Mouse (Mus musculus): ENCODE measurements around the gene Fbxo42.
"Not testable (repeated sequence)": the region's sequence is repeated elsewhere in the genome, so short reads cannot be mapped to it uniquely, and the experiment has no call there.

Fbxo42 gene

DNA sequence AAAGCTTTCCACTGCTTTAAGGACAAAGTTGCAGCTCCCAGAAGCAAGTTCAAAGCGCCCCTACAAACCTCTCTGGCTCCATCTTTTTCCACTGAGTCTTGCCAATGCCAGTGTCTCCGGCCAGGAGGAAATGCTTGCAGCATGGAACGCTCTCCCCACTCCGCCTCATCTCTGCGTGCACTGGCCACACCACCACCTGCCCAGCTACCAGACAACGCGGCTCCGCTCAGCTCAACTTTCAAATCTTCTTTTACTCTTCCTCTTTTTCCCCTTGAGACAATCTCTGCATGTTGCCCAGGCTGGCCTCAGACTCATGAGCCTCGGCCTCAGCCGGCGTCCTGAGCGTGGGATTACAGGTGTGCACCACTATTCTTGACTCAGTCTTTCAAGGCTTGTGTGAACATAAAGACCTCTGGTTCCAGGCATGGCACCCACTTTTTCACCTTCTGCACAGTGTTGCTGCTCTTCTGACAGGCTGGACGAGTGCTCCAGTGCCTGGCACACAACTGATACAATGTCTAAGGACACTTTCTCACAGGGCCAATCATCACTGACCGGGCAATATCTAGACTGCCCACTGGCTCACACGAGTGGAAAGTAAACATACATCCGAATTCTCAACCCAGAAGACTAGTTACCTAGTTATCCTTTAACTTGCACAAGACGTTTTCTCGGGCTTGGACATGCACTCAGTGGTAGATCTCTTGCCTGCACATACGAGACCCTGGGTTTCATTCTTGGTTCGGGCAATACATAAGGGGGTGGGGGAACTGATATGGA is 12.8 kb upstream of the Fbxo42 start:
- CTCF ChIA-PET, result interaction anchor here (1.0 to 1.2 kb wide), 2 partner anchors 13 to 14 kb away, joined by 3 to 6 read pairs; partner anchors contain the start of gene Fbxo42

DNA sequence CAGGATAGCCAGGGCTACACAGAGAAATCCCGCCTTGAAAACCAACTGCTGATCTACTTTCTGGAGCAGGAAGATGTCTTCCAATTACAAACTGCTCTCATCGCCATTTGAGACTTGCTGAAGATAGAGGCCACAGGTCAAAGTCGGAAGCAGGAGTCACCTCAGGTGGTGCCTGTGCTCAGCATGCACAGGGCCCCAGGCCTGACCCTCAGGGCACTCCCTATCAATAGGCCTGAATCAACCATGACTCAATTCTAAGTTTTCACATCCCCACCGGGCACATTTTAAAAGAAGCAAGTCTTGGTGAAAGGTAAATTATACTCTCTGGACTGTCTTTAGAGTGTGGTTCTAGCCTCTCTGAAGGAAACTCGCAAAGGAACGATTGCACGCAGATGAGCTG is 11.6 kb upstream of the Fbxo42 start:
- CTCF ChIA-PET, result interaction anchor here (1.2 kb wide), 1 partner anchor 15 kb away, joined by 6 read pairs; no protein-coding TSS in a partner anchor

DNA sequence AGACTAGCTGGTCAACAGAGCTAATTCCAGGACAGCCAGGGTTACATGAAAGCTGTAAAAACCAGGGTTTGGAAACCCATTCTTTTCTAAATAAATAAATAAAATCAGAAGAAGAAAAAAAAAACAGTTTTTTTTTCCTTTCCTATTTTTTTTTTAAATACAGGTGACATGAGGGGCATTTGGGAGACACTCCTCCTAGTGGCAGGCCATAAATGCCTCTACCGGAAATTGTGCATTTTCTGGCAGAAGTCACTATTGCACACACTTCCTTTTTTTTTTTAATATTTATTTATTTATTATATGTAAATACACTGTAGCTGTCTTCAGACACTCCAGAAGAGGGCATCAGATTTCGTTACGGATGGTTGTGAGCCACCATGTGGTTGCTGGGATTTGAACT is 10.0 kb upstream of the Fbxo42 start:
- CTCF ChIA-PET, result not testable (repeated sequence)

DNA sequence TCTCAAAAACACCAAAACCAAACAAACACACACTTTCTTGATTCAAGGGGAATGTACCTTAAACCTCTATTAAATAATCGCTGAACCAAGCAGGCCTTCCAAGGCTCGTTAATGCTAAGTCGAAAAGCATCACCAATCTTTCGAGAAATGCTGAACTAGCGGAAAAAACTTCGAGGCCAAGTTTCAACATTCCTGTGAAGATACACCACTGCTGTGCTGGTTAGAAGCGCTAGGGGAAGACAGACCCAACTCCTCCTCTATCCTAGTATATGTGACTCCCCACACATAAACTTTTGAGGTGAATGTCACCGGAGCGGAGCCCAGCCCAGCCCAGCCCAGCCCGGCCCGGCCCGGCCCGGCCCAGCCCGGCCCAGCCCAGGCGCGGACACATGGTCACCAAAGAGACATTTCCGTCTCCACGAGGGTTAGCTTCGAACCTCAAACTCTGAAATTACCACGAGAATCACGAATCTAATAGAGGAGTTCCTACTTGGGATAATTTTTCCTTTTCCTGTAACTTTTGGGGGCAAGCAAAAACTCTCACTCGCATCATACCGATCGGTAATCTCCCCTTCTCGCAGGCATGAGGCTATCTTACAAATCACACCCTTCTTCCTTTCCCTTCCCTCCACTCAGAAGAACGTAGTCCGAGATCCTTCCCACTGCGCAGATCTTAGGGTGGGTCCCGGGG is 9.1 kb upstream of the Fbxo42 start:
- CTCF ChIA-PET, result no interaction called here

DNA sequence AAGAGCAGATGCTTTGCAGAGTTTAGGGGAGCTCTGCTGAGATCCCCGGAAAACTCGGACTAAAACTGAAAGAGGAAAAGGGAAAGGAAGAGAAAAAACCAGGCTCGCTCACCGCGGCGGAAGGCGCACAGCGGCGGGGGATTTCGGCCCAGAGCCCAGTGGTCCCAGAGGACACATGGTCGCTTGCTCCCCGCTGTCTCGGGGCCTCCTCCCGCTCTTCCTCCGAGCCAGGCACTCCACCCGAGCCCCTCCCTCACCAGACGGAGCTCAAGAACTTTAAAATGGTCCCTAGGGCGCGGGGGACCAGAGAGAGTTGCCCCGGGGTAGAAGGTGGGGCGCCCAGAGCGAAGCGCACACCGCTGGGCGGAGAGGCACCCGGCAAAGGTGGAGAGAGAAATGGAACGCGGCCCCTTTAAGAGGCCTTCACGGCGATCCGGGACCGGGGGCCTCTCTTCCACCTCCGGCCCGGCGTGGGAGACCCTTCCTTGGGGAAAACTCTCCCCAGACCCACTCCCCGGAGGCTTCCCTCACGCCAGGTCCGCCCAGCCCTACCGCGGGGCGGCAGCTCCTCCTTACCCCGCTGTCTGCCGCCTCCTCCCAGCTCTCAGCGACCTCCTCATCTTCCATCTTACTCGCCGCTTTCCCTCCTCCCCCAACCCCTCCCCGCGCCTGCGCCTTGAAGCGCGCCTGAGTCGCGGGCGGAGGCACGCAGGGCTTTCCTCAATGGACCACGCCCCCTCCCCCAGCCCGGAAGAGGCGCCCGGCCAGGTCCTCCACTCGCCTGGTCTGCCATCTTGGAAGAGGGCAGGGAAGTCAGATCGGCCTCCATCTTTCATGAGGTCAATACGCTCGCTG is 8.4 kb upstream of the Fbxo42 start, which contains the start of gene Szrd1:
TSS of gene Szrd1 (minus strand) at position 660 of the 855 bp plus-strand sequence.
- CTCF ChIA-PET, result interaction anchor here (0.6 kb wide), 1 partner anchor 60 kb away, joined by 4 read pairs; no protein-coding TSS in a partner anchor

DNA sequence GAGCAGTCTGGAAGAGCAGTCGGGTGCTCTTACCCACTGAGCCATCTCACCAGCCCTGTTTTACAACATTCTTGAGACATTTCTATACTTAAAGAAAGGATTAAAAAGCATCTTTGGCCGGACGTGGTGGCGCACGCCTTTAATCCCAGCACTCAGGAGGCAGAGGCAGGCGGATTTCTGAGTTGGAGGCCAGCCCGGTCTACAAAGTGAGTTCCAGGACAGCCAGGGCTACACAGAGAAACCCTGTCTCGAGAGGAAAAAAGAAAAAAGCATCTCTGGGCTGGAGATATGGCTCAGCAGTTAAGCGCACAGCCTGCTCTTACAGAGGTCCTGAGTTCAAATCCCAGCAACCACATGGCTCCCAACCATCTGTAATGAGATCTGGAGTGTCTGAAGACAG is 7.4 kb upstream of the Fbxo42 start:
- CTCF ChIA-PET, result interaction anchor here (0.6 kb wide), 1 partner anchor 118 kb away, joined by 5 read pairs; no protein-coding TSS in a partner anchor

DNA sequence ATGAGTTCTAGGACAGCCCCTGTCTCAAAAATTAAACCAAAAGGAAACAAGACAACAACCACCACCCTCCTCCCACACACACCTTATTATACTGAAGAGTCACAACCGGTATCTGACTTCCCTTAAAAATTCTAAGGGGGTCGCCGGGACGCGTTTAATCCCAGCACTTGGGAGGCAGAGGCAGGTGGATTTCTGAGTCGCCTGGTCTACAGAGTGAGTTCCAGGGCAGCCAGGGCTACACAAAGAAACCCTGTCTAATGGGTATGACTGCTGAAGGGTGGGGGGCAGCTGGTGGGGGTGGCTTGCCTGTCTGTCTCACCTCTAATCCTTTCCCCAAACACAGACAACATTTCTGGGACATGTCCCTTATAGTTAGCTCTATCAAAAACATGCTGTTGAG is 6.7 kb upstream of the Fbxo42 start:
- CTCF ChIA-PET, result no interaction called here

DNA sequence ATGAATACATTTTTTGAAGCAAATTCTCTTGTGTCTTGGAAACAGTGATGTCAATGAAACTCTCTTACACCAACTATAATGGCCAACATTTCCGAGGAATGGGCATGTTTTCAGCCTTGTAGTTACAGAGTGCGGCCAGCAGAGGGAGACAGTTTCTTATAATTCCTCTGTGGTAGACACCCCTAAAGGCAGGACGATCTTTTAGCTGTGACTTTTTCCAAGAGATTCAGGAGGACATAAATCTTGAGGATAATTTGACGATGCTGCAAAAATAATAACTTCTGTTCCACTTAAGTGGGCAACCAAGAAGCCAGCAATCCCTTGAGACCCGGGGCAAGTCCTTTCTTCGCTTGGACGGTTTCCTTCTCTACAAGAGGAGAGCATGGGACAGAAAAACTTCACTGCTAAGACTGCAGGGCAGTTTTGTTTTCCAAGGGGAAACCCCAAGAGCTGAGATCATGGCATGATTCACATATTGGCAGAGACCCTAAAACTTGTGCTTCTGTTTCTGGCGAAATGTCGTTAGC is 5.4 kb upstream of the Fbxo42 start:
- CTCF ChIA-PET, result no interaction called here

DNA sequence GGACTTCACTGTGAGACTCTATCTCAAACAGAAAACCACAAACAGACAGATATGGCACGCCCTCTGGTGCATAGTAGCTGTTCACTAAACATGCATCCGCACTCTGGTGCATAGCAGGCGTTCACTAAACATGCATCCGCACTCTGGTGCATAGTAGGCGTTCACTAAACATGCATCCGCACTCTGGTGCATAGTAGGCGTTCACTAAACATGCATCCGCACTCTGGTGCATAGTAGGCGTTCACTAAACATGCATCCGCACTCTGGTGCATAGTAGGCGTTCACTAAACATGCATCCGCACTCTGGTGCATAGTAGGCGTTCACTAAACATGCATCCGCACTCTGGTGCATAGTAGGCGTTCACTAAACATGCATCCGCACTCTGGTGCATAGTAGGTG is 2.6 kb upstream of the Fbxo42 start:
- CTCF ChIA-PET, result interaction anchor here (0.5 kb wide), 1 partner anchor 85 kb away, joined by 3 read pairs; the partner anchor contains the start of gene Crocc

DNA sequence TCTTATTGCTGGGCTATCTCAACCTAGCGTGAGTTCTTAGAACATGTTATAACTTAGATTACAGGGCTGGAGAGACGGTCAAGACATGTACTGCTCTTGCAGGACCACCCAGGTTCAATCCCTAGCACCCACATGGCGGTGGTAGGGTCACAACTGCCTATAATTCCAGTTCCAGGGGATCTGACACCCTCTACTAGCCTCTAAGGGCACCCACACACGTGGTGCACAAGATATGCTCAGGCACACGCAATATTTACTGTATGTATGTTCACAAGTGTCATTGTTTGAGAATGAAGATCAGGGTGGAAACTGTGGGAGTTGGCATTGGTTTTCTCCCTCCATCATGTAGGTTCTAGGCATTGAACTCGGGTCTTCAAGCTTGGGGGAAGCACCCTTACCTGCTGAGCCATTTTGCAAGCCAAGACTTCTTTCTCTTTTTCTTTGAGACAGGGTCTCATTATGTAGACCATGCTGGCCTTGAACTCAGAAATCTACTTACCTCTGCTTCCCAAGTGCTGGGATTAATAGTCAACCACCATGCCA is 1.2 kb upstream of the Fbxo42 start:
- CTCF ChIA-PET, result no interaction called here

DNA sequence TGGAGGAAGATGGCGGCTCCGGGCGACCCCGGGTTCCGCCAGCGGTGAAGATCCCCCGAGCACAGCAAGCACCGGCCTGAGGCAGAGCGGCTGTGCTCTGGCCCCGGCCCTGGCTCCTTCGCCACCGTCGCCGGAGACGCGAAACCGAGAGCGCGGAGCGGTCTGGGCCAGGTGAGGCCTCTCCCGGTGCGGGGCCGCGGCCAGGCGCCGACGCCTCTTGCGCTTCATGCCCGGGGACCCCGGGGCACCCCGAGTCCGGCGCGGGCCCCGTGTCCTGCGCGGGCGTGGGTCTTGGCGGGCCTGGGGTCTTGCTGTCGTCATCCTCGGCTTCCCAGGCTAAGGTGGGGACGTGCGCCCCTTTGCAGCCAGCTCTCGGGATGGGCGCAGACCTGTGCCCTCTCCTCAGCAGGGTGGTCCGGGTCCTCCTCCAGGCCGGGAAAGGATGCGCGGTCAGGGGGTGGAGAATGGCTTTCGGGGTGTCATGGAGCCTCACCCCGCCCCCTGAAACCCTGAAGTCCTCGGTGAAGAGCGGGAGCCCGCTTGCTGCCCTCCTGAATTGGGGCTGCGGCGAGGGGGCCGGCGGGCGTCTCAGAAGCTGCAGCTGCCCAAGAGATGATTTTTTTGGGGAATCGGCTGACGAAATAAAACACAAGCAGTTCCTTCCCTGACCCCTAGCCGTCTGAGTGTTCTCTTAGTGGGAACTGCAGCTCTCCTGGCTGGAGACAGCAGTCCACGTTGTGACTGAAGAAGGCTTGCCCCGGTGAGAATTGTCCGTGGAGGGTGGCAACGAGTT is 492 bp downstream of the Fbxo42 start:
- CTCF ChIA-PET, result interaction anchor here (1.3 kb wide), 2 partner anchors 11 to 13 kb away, joined by 3 read pairs; no protein-coding TSS in a partner anchor

DNA sequence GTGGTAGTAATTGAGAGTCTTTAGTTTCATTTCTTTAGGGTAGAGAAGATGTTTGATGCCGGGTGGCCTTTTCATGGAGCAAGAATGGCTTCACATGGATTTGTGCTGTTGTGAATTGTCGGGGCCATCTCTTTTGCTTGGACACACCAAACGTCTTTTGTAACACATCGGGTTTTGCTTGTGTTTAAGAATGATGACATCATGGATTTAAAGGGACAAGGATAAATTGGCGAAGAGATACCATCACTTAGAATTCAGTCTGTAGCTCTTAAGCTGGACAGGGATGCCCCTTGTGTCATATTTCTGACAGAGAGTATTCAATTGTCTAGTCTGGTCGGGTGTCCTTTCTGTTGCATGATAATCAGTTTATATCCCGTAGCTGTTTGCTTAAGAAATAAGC is 1.4 kb downstream of the Fbxo42 start:
- CTCF ChIA-PET, result interaction anchor here (0.5 to 1.3 kb wide), 2 partner anchors 10 to 1846 kb away, joined by 3 to 4 read pairs; no protein-coding TSS in a partner anchor

DNA sequence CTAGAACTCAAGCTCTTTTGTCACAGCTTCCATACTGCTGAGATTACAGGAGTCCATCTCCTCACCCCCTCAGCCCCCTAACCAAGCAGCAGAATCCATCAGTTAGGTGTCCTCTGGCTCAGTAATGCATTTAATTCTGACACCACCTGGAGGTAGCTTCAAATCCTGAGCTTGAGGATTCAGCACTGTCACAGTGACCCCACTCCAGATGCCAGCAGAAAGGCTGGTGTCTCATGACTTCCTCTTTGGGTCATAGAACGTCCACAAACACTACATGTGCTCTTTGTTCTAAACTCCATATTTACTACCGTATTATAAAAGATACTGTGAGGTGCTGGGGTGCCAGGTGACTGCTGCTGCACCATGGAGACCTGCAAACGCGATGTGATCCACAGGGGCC is 9.8 kb downstream of the Fbxo42 start:
- CTCF ChIA-PET, result no interaction called here

DNA sequence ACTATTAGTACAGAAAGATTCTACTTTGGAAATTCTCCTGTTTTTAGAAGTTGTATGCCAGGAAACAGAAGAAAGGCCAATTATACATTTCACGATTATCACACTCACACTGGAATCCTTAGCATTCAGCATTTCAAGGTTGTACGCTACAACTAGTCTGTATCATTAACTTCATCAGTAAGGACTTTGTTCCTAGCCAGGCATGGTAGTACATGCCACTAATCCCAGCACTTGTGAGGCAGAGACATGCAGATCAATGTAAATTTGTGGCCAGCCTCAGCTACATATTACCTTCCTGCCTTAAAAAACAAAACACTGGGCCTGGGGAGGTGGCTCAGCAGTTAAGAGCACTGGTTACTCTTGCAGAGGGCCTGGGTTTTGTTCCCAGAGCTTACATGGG is 10.9 kb downstream of the Fbxo42 start:
- CTCF ChIA-PET, result interaction anchor here (0.6 kb wide), 1 partner anchor 82 kb away, joined by 3 read pairs; no protein-coding TSS in a partner anchor

DNA sequence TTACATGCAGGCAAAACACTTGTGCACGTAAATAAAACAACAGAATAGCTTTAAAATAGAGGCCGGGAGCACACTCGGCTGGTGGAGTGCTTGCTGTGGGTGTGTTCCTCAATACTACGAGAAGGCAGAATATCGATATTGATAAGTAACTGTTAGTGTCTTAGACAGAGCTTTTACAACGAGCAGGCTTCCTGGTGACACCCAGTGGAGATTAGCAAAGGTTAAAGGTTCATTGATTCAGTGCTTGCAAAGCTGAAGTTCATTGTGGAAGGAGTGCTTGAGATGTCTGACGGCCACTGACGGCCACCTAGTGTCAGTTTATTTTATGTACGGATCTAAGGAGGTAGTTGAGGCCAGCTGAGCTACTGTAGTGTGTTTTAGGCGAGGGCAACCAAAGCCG is 11.4 kb downstream of the Fbxo42 start:
- CTCF ChIA-PET, result interaction anchor here (0.6 to 0.9 kb wide), 2 partner anchors 10 to 83 kb away, joined by 3 read pairs; no protein-coding TSS in a partner anchor

DNA sequence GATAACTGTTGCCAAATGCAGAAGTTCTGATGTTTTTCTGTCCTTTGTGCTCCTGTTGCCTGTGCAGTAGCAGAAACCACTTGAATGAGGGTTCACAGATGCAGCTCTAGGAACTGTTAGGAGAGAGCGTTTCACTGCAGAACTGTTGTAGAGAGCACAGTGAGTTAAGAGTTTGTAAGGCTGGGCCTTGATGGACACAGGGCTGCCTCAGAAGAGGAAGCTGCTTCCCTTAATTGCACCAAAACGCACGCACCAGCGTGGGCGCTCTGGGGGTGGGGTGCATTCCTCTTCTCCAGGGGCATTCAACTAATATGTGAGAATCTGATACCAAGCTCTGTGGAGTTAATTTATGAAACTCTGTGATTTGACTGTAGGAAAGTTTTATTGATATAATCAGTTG is 12.0 kb downstream of the Fbxo42 start:
- CTCF ChIA-PET, result interaction anchor here (0.9 kb wide), 1 partner anchor 11 kb away, joined by 3 read pairs; no protein-coding TSS in a partner anchor

DNA sequence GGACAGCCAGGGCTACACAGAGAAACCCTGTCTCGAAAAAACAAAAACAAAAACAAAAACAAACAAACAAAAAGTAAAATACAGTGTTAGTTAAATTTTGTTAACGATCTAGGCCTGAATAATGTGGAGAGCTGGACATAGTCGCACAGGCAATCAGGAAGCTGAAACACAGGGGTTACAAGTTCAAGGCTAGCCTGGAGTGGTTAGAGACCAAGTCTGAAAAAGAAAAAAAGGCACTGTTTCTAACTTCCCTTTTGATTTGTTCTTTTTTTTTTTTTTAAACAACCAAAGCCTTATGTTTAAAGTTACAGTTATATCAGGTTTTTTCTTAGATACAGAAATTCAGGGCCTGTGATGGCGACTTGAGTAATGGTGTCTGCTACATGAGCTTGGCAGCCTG is 12.5 kb downstream of the Fbxo42 start:
- CTCF ChIA-PET, result interaction anchor here (0.7 kb wide), 2 partner anchors 247 to 566 kb away, joined by 3 to 10 read pairs; no protein-coding TSS in a partner anchor

DNA sequence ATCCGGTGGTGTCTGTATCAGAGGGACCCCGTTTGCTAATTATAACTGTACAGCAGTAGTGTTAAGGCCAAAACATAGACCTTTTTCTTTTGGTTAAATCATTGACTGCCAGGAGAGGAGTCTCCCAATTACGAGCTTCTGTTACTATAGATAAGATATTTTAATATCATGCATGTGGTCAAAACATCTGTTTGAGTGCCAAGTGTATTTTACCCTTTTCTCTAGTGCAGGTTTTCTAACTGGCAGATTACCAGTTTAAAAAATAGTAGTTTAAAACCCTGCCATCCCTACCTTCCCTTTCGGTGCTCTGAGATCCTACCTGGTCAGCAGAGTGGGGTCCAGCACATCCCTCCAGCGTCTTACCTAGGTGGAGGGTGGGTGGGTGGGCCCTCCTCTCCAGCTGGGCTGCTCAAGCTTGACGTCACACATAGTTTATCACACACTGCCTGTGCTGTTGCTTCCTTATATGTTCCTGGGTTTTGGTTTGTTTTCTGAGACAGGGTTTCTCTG is 14.0 kb downstream of the Fbxo42 start:
- CTCF ChIA-PET, result no interaction called here

DNA sequence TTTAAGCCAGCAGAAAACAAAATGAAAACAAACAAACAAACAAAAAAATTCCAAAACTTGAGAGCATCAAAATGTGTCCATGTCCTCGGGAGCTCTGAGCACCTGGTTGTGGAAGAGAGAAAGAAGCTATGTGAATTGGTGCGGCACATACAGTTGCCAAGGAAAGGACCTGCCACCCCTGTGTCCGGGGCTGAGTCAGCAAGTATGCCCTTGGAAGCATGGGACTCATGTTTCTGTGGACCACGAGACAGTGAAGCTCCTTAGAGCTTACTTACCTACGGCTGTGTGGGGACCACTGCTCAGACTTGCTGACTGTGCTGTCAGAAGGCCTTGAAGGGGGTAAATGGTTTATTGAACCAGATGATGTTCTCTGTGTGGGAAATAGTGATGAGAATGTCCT is 16.0 kb downstream of the Fbxo42 start:
- CTCF ChIA-PET, result no interaction called here

DNA sequence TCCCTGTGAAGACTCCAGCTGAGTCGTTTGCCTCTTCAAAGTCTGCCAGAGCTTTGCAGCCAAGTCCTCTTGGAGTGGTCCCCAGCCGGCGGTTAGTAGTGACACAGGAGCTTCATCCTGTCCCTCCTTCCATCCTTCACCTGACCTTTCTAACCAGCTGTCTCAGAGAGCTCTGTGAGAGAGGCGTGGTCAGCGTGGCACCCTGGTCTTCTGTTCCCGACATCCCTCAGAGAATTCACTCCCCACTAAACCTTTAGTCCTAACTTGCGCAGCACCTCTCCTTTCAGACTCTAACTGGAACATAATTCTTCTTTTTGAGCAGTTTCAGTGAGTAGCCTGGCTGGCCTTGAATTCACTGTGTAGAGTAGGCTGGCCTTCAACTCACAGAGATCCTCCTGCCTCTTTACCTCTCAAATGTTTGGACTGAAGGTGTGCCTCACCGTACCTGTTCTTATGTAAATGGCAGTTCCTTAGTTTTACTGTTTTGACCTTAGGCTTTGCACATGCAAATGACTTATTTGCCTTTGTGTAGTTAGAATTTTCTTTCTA is 18.1 kb downstream of the Fbxo42 start:
- CTCF ChIA-PET, result no interaction called here
